Mouse (Mus musculus): ENCODE data around the gene Gm20835. TPM values are rescaled to one million over a fixed set of nuclear protein-coding genes. Genes with fewer than 3 reads are reported as not detected.
"Not testable (repeated sequence)": the region's sequence is repeated elsewhere in the genome, so short reads cannot be mapped to it uniquely, and the experiment has no call there.

Gene Gm20835
- polyA plus RNA-seq (2014; fragmentation: Nextera tagmentation; extraction: Ambion mirVana), result not detected in 2 replicates

- WGBS, result no CpG with 5 or more reads among the region's 6 CpGs
Measured at GRCm38 (mm10) chrY:36735190-36735589, at the start of gene Gm20835. Gene Gm20835 (minus strand): TSS chrY:36735290.

More at GRCm38 (mm10) chrY:36735190-36735589, at the start of gene Gm20835:
- not testable (repeated sequence) for H3K27ac ChIP-seq (replicated peaks; ENCODE audit: low read depth, low read length); DNase-seq; H3K9ac ChIP-seq (replicated peaks; ENCODE audit: low read length); H3K36me3 ChIP-seq (ENCODE audit: control insufficient read depth, insufficient read depth, low read length); H3K4me1 ChIP-seq (ENCODE audit: control insufficient read depth, insufficient read depth, low read length); H3K9me3 ChIP-seq (ENCODE audit: control insufficient read depth, low read length); H3K27me3 ChIP-seq (ENCODE audit: control insufficient read depth, insufficient read depth, low read length); H3K4me3 ChIP-seq (replicated peaks; ENCODE audit: low read depth, low read length); H3K4me2 ChIP-seq (ENCODE audit: low read length); ATAC-seq (ENCODE audit: low FRiP score, low TSS enrichment)
